Mouse (Mus musculus) heart, postnatal 0 days (tissue): ENCODE results near the gene RPS10-NUDT3. TPM values are rescaled to one million over a fixed set of nuclear protein-coding genes. Genes with fewer than 3 reads are reported as not detected.

Source experiments
- ATAC-seq: fragments of 200-750 bp; cut with Nextera tagmentation; 2 replicates; pipeline ENCODE4 v1.8.0; 2017; ENCODE audit warnings: low read depth, moderate number of reproducible peaks, moderate library complexity; ENCODE audit not compliant: insufficient read depth
- DNase-seq: peaks from one replicate; pipeline ENCODE4 v3.0.0-alpha.2; 2016; ENCODE audit warnings: low spot score
- H3K27ac ChIP-seq: fragments of 300-500 bp; sonication (generic); 2 replicates; pipeline ENCODE4 v1.5.1; 2014; ENCODE audit warnings: low read depth, mild to moderate bottlenecking
- H3K27me3 ChIP-seq: fragments of 300-500 bp; sonication (generic); 2 replicates; pipeline ENCODE4 v1.6.1; 2014; ENCODE audit warnings: low read length, mixed read lengths; ENCODE audit not compliant: control insufficient read depth, insufficient read depth
- H3K36me3 ChIP-seq: fragments of 300-500 bp; sonication (generic); replicated peaks from 2 replicates; pipeline ENCODE4 v1.6.1; 2014; ENCODE audit warnings: low read length, mixed read lengths; ENCODE audit not compliant: control insufficient read depth, insufficient read depth
- H3K4me1 ChIP-seq: fragments of 300-500 bp; sonication (generic); 2 replicates; pipeline ENCODE4 v1.6.1; 2014; ENCODE audit warnings: antibody characterized with exemption; ENCODE audit not compliant: control insufficient read depth, insufficient read depth
- H3K4me2 ChIP-seq: fragments of 300-500 bp; sonication (generic); 2 replicates; pipeline ENCODE4 v1.6.1; 2014; ENCODE audit warnings: low read depth, mild to moderate bottlenecking, low read length, moderate library complexity
- H3K4me3 ChIP-seq: fragments of 300-500 bp; sonication (generic); 2 replicates; pipeline ENCODE4 v1.5.1; 2014; ENCODE audit warnings: low read depth, low read length
- H3K9ac ChIP-seq: fragments of 300-500 bp; sonication (generic); replicated peaks from 2 replicates; pipeline ENCODE4 v1.6.1; 2014; ENCODE audit warnings: low read depth, low read length, mixed read lengths
- H3K9me3 ChIP-seq: fragments of 300-500 bp; sonication (generic); replicated peaks from 2 replicates; pipeline ENCODE4 v1.6.1; 2016; ENCODE audit warnings: low read length; ENCODE audit not compliant: control insufficient read depth
- CTCF ChIP-seq: IDR thresholded peaks from 2 replicates; pipeline ENCODE4 v1.5.1; 2016; ENCODE audit warnings: antibody characterized with exemption, control low read depth, low read depth
- EP300 ChIP-seq: IDR thresholded peaks from 2 replicates; pipeline ENCODE4 v1.6.1; 2016; ENCODE audit warnings: antibody characterized with exemption, low read depth
- WGBS: fragments of 180-500 bp; shearing (Covaris S2); extraction: QIAGEN DNeasy Blood & Tissue Kit; methylation state at CpG from one replicate; pipeline ENCODE4 v1.1.7; 2014; 5-methylcytosine and 5-hydroxymethylcytosine counted together
- polyA plus RNA-seq: library from polyadenylated mRNA; unstranded; fragments of >200 nt; fragmentation: Nextera tagmentation; extraction: Ambion mirVana; gene quantifications from 2 replicates; pipeline ENCODE4 v1.2.1, GENCODE M21; 2015
- total RNA-seq: library from RNA; depleted of rRNA; stranded (reverse); fragments of >200 nt; gene quantifications from 2 replicates; pipeline ENCODE4 v1.2.3, GENCODE M21; 2014; ENCODE audit warnings: low replicate concordance

The RPS10-NUDT3 gene
- total and polyA plus RNA-seq, 2 experiments from 2014 or later: not detected

- 89% methylated on average over 8 of the region's 8 CpGs for WGBS
Observed at GRCm38 (mm10) chr17:27628376-27628775, 6.6 kb downstream of the RPS10-NUDT3 start.

GRCm38 (mm10) chr17:27627451-27627850 is 7.6 kb downstream of the RPS10-NUDT3 start:
- no peak for DNase-seq
- Histone ChIP-seq H3K4me2 (no peak overlapping the region), H3K36me3 (peaks cover 27% of the 10 kb centered on the region), H3K4me1 (peaks cover 7% of the 10 kb centered on the region; the same call in 1 of the 2 replicates), H3K9ac (no peak overlapping the region), H3K27ac (no peak overlapping the region), H3K4me3 (no peak overlapping the region), H3K9me3 (no peaks in the 10 kb centered on the region), H3K27me3 (no peaks in the 10 kb centered on the region)
- ATAC-seq: no peak
- TF ChIP-seq EP300 (no peak), CTCF (no peak)
- 49% methylated on average over 5 of the region's 5 CpGs for WGBS

More at GRCm38 (mm10) chr17:27628376-27628775, 6.6 kb downstream of the RPS10-NUDT3 start:
- DNase-seq: no peak
- H3K4me3 ChIP-seq: no peak overlapping the region
- H3K27me3 ChIP-seq: no peaks in the 10 kb centered on the region
- ATAC-seq: no peak
- H3K4me1 ChIP-seq: peaks cover 10% of the 10 kb centered on the region; the same call in 1 of the 2 replicates
- H3K9me3 ChIP-seq: no peaks in the 10 kb centered on the region
- no peak overlapping the region for H3K4me2 ChIP-seq
- no peak for TF ChIP-seq CTCF
- no peak for TF ChIP-seq EP300
- no peak overlapping the region for H3K9ac ChIP-seq
- no peak overlapping the region for H3K27ac ChIP-seq
- H3K36me3 ChIP-seq: peaks cover 37% of the 10 kb centered on the region

GRCm38 (mm10) chr17:27626681-27627080 is 8.3 kb downstream of the RPS10-NUDT3 start:
- H3K4me1 ChIP-seq: peaks cover 7% of the 10 kb centered on the region; the same call in 1 of the 2 replicates
- no peak for DNase-seq
- TF ChIP-seq EP300 (no peak), CTCF (no peak)
- no peaks in the 10 kb centered on the region for H3K9me3 ChIP-seq
- H3K27ac ChIP-seq: no peak overlapping the region
- no peak for ATAC-seq
- H3K36me3 ChIP-seq: peaks cover 20% of the 10 kb centered on the region
- no peak overlapping the region for H3K4me3 ChIP-seq
- H3K4me2 ChIP-seq: no peak overlapping the region
- 28% methylated on average over 5 of the region's 5 CpGs for whole genome bisulfite sequencing
- no peaks in the 10 kb centered on the region for H3K27me3 ChIP-seq
- H3K9ac ChIP-seq: no peak overlapping the region

GRCm38 (mm10) chr17:27625455-27626251 is 9.4 kb downstream of the RPS10-NUDT3 start:
- peaks cover 15% of the 10 kb centered on the region for H3K4me1 ChIP-seq
- no peak overlapping the region for H3K4me3 ChIP-seq
- DNase-seq (no peak), ATAC-seq (no peak)
- no peaks in the 10 kb centered on the region for H3K27me3 ChIP-seq
- no peak overlapping the region for H3K4me2 ChIP-seq
- H3K27ac ChIP-seq: no peak overlapping the region
- no peaks in the 10 kb centered on the region for H3K9me3 ChIP-seq
- H3K36me3 ChIP-seq: peaks cover 9% of the 10 kb centered on the region
- no peak for TF ChIP-seq EP300
- no peak for TF ChIP-seq CTCF
- H3K9ac ChIP-seq: no peak overlapping the region
- 61% methylated on average over 7 of the region's 7 CpGs for WGBS

GRCm38 (mm10) chr17:27623360-27624326 is 11.4 kb downstream of the RPS10-NUDT3 start, which contains the start of gene Nudt3:
Gene Nudt3 (minus strand): TSS chr17:27623495.
- Histone ChIP-seq H3K27ac (peak within 1 kb of the TSS; percentile 95), H3K4me1 (peaks cover 29% of the 10 kb centered on the region), H3K9me3 (no peaks in the 10 kb centered on the region), H3K36me3 (no peaks in the 10 kb centered on the region), H3K9ac (peak within 1 kb of the TSS; percentile 89), H3K27me3 (no peaks in the 10 kb centered on the region), H3K4me2 (peak within 1 kb of the TSS; percentile 69), H3K4me3 (peak within 1 kb of the TSS; percentile 94)
- DNase-seq (peak; percentile 83), ATAC-seq (peak; percentile 89)
- 8% methylated on average over 85 of the region's 91 CpGs for WGBS
- TF ChIP-seq CTCF (no peak), EP300 (no peak)
